Mouse (Mus musculus) liver, embryonic 14.5 days (tissue): ENCODE measurements at regions not wholly inside any gene's neighbourhood (a gene's known extent, or its start where the extent isn't known, plus 50 kb on each side); places are given as distances from the start of the nearest gene placed in this dataset.

Source experiments
- CTCF ChIP-seq: IDR thresholded peaks from 2 replicates; pipeline ENCODE4 v1.5.1; 2016; ENCODE audit warnings: antibody characterized with exemption, low read depth, control low read depth
- EP300 ChIP-seq: IDR thresholded peaks from 2 replicates; pipeline ENCODE4 v1.6.1; 2016; ENCODE audit warnings: antibody characterized with exemption, low read depth

DNA sequence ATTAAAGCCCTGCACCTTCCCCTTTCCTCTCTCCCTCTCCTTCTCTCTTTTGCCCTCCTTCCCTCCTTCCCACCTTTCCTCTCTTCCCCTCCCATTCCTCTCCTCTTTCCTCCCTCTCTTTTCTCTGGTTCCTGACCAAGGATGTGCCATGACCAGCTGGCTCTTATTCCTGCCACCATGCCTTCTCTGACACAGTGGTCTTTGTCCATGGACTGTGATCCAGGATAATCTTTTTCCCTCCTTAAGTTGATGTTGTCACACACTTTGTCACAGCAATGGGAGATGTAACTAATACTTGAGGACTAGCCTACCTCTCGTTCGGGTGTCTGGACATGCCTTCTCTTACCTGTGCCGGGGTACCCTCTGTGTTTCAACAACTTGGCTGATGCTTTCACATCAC lies 86.4 kb downstream of the Anapc4 start:
- TF ChIP-seq CTCF (no peak), EP300 (no peak)
